Mouse (Mus musculus) MEL (cell line): ENCODE results near the gene AF067063. TPM values are rescaled to one million over a fixed set of nuclear protein-coding genes. Genes with fewer than 3 reads are reported as not detected.

Experiments
- DNase-seq: peaks from one replicate; pipeline ENCODE4 v3.0.0; 2011; ENCODE audit warnings: low read depth, low spot score
- H3K27ac ChIP-seq: 2 replicates; pipeline ENCODE4 v1.5.1; 2012; ENCODE audit warnings: low read depth, mild to moderate bottlenecking, control low read depth, low read length, moderate library complexity; ENCODE audit not compliant: control insufficient read depth
- H3K27me3 ChIP-seq, 2 experiments: fragments of 150-350 bp in 1 of 2; sonication (generic) in 1 of 2; 2 replicates each; pipeline ENCODE4 v1.6.1; 2012; ENCODE audit warnings: low read length in 2 of 2, mild to moderate bottlenecking in 2 of 2, improper control_type of control experiment in 1 of 2, moderate library complexity in 1 of 2; ENCODE audit not compliant: insufficient read depth in 2 of 2, control insufficient read depth in 1 of 2
- H3K36me3 ChIP-seq, 2 experiments: 2 replicates each; pipeline ENCODE4 v1.6.1; 2012 to 2014; ENCODE audit warnings: low read length in 2 of 2, improper control_type of control experiment in 1 of 2, inconsistent platforms in 1 of 2, mild to moderate bottlenecking in 1 of 2; ENCODE audit not compliant: insufficient read depth in 2 of 2, control insufficient read depth in 1 of 2
- H3K4me1 ChIP-seq, 2 experiments: fragments of 150-350 bp in 1 of 2; sonication (generic) in 1 of 2; 2 replicates each; pipeline ENCODE4 v1.6.1; 2012; ENCODE audit warnings: low read length in 2 of 2, improper control_type of control experiment in 1 of 2, mild to moderate bottlenecking in 1 of 2; ENCODE audit not compliant: insufficient read depth in 2 of 2, control insufficient read depth in 1 of 2
- H3K4me3 ChIP-seq, 2 experiments: fragments of 150-350 bp in 1 of 2; sonication (generic) in 1 of 2; 2 replicates each; pipeline ENCODE4 v1.5.1; 2012; ENCODE audit warnings: low read depth in 2 of 2, low read length in 2 of 2, mild to moderate bottlenecking in 2 of 2, moderate library complexity in 2 of 2, control low read depth in 1 of 2, improper control_type of control experiment in 1 of 2; ENCODE audit not compliant: control insufficient read depth in 1 of 2, insufficient read depth in 1 of 2
- H3K79me2 ChIP-seq: 2 replicates; pipeline ENCODE4 v1.6.1; 2012; ENCODE audit warnings: mild to moderate bottlenecking, low read length, moderate library complexity; ENCODE audit not compliant: control insufficient read depth, poor library complexity, insufficient read depth
- H3K9ac ChIP-seq: 2 replicates; pipeline ENCODE4 v1.6.1; 2012; ENCODE audit warnings: low read depth, mild to moderate bottlenecking, control low read depth, low read length, moderate library complexity; ENCODE audit not compliant: control insufficient read depth, poor library complexity, severe bottlenecking
- H3K9me3 ChIP-seq: fragments of 150-350 bp; sonication (generic); replicated peaks from 2 replicates; pipeline ENCODE4 v1.6.1; 2012; ENCODE audit warnings: mild to moderate bottlenecking, low read length, improper control_type of control experiment, moderate library complexity; ENCODE audit not compliant: insufficient read depth
- BHLHE40 ChIP-seq: IDR thresholded peaks from 2 replicates; pipeline ENCODE4 v1.6.1; 2012; ENCODE audit warnings: low read depth, mild to moderate bottlenecking, inconsistent platforms, low read length, improper control_type of control experiment, borderline replicate concordance
- CHD1 ChIP-seq: IDR thresholded peaks from 2 replicates; pipeline ENCODE4 v1.6.1; 2012; ENCODE audit warnings: low read depth, mild to moderate bottlenecking, inconsistent platforms, low read length, improper control_type of control experiment
- E2F4 ChIP-seq: IDR thresholded peaks from 2 replicates; pipeline ENCODE4 v1.6.1; 2011; ENCODE audit warnings: low read depth, low read length, improper control_type of control experiment, borderline replicate concordance
- ELF1 ChIP-seq: IDR thresholded peaks from 2 replicates; pipeline ENCODE4 v1.6.1; 2014; ENCODE audit warnings: low read depth, mild to moderate bottlenecking, inconsistent platforms, low read length, improper control_type of control experiment, moderate library complexity
- EP300 ChIP-seq, 2 experiments: IDR thresholded peaks; 2 replicates each; pipeline ENCODE4 v1.6.1; 2011; ENCODE audit warnings: improper control_type of control experiment in 2 of 2, low read length in 2 of 2, low read depth in 1 of 2, mild to moderate bottlenecking in 1 of 2
- GABPA ChIP-seq: IDR thresholded peaks from 2 replicates; pipeline ENCODE4 v1.6.1; 2012; ENCODE audit warnings: low read depth, mild to moderate bottlenecking, inconsistent platforms, low read length, improper control_type of control experiment, moderate library complexity
- JUND ChIP-seq: IDR thresholded peaks from 2 replicates; pipeline ENCODE4 v1.6.1; 2011; ENCODE audit warnings: low read depth, mild to moderate bottlenecking, improper control_type of control experiment, low read length
- MAX ChIP-seq: IDR thresholded peaks from 2 replicates; pipeline ENCODE4 v1.6.1; 2011; ENCODE audit warnings: low read length, improper control_type of control experiment
- MEF2A ChIP-seq: IDR thresholded peaks from 2 replicates; pipeline ENCODE4 v1.6.1; 2014; ENCODE audit warnings: low read depth, mild to moderate bottlenecking, inconsistent platforms, low read length, improper control_type of control experiment; ENCODE audit not compliant: poor library complexity, insufficient replicate concordance, severe bottlenecking; ENCODE audit errors: extremely low read depth
- MXI1 ChIP-seq: IDR thresholded peaks from 2 replicates; pipeline ENCODE4 v1.6.1; 2011; ENCODE audit warnings: mild to moderate bottlenecking, low read depth, low read length, improper control_type of control experiment
- MYB ChIP-seq: IDR thresholded peaks from 2 replicates; pipeline ENCODE4 v1.6.1; 2011; ENCODE audit warnings: mild to moderate bottlenecking, low read depth, low read length, improper control_type of control experiment
- NRF1 ChIP-seq: IDR thresholded peaks from 2 replicates; pipeline ENCODE4 v1.6.1; 2014; ENCODE audit warnings: low read depth, mild to moderate bottlenecking, inconsistent platforms, low read length, improper control_type of control experiment, moderate library complexity; ENCODE audit not compliant: poor library complexity, insufficient read depth, severe bottlenecking
- POLR2AphosphoS5 ChIP-seq: IDR thresholded peaks from 2 replicates; pipeline ENCODE4 v1.6.1; 2012; ENCODE audit warnings: low read depth, borderline replicate concordance, mild to moderate bottlenecking, inconsistent platforms, low read length, moderate library complexity, mixed read lengths
- SIN3A ChIP-seq: IDR thresholded peaks from 2 replicates; pipeline ENCODE4 v1.6.1; 2012; ENCODE audit warnings: low read length, improper control_type of control experiment, inconsistent platforms
- SMC3 ChIP-seq: IDR thresholded peaks from 2 replicates; pipeline ENCODE4 v1.6.1; 2011; ENCODE audit warnings: low read depth, low read length, improper control_type of control experiment
- TAL1 ChIP-seq: IDR thresholded peaks from 2 replicates; pipeline ENCODE4 v1.6.1; 2012; ENCODE audit warnings: mild to moderate bottlenecking, inconsistent platforms, low read length, moderate library complexity, mixed read lengths
- TCF12 ChIP-seq: IDR thresholded peaks from 2 replicates; pipeline ENCODE4 v1.6.1; 2014; ENCODE audit warnings: low read depth, mild to moderate bottlenecking, inconsistent platforms, low read length, improper control_type of control experiment, moderate library complexity
- USF1 ChIP-seq: IDR thresholded peaks from 2 replicates; pipeline ENCODE4 v1.6.1; 2014; ENCODE audit warnings: low read depth, mild to moderate bottlenecking, inconsistent platforms, low read length, improper control_type of control experiment, moderate library complexity
- ZC3H11A ChIP-seq: IDR thresholded peaks from 2 replicates; pipeline ENCODE4 v1.6.1; 2012; ENCODE audit warnings: low read depth, mild to moderate bottlenecking, inconsistent platforms, low read length, improper control_type of control experiment
- ZKSCAN1 ChIP-seq: IDR thresholded peaks from 2 replicates; pipeline ENCODE4 v1.6.1; 2012; ENCODE audit warnings: low read depth, mild to moderate bottlenecking, inconsistent platforms, low read length, improper control_type of control experiment, moderate library complexity
- polyA plus RNA-seq, 2 experiments: library from polyadenylated mRNA; stranded (reverse) in 1 of 2; unstranded in 1 of 2; fragments of >175 nt in 1 of 2; fragments of >200 nt in 1 of 2; gene quantifications; 2 replicates each; pipeline versions ENCODE4 v1.2.1 to v1.2.4; 2012; ENCODE audit warnings: low replicate concordance in 2 of 2, low read depth in 1 of 2; ENCODE audit not compliant: insufficient read length in 2 of 2, insufficient read depth in 1 of 2, missing spikeins in 1 of 2
- total RNA-seq: library from RNA; depleted of rRNA; stranded (reverse); fragments of 300-350 nt; gene quantifications from 2 replicates; pipeline ENCODE4 v1.2.3, GENCODE M21; 2012

AF067063 gene
- total and polyA plus RNA-seq, 3 experiments = not detected

DNA sequence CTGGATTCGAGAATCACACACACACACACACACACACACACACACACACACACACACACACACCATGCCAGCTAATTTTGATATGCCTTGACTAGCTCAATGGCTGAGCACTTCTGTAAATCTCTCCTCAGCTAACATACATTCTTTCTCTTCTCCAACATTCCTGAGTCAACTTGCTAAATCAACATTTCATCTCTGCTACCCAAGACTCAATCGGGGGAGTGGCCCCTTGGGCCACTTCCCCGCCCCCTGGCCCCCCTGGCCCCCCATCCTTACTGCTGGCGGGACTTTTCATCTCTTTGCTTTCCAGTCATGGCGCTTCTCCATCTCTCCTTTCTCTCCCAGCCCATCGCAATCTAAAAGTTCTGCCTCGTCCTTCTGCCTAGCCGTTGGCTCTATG is 13.2 kb downstream of the AF067063 start:
- Histone ChIP-seq H3K27me3 (no peaks in the 10 kb centered on the region), H3K9me3 (no peaks in the 10 kb centered on the region), H3K79me2 (no peaks in the 10 kb centered on the region), H3K4me1 (no peaks in the 10 kb centered on the region), H3K27ac (no peak overlapping the region), H3K36me3 (no peaks in the 10 kb centered on the region), H3K4me3 (no peak overlapping the region), H3K9ac (no peak overlapping the region)
- DNase-seq = no peak
- TF ChIP-seq E2F4 (no peak), TCF12 (no peak), GABPA (no peak), NRF1 (no peak), EP300 (IDR thresholded peaks at IDR 0.05; ENCODE audit: low read depth in 1 of 2, low read length in 2 of 2) (no peak), MYB (no peak), SIN3A (no peak), MAX (no peak), MXI1 (no peak), ZKSCAN1 (no peak), CHD1 (no peak), BHLHE40 (no peak), JUND (no peak)

DNA sequence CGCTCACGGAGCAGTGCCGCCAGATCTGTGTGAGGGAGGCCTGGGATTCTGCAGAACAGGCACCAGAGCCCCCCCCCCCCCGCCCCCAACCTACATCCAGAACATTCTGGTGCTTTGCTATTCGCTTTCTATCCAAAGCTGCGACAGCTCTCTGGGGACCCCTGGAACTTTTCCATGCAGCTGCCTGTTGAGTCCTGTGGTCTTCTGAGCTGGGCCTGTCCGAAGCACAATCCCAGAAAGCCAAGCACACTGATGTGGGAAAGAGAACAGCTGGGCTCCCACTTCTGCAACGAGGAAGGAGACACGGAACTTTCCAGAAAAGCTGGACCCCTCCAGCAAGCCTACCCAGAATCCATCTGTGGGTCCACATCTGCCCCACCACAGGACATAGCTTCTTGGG is 20.0 kb downstream of the AF067063 start:
- Histone ChIP-seq H3K4me3 (no peak overlapping the region), H3K79me2 (no peaks in the 10 kb centered on the region), H3K27me3 (no peaks in the 10 kb centered on the region; a peak in 2 of 4 replicates), H3K9me3 (no peaks in the 10 kb centered on the region), H3K9ac (no peak overlapping the region), H3K36me3 (no peaks in the 10 kb centered on the region), H3K27ac (no peak overlapping the region), H3K4me1 (no peaks in the 10 kb centered on the region)
- DNase-seq = no peak
- TF ChIP-seq ELF1 (no peak), USF1 (no peak), MEF2A (no peak), TAL1 (no peak), ZC3H11A (no peak), SMC3 (no peak), POLR2AphosphoS5 (no peak)
